Mouse (Mus musculus) frontal cortex, postnatal 25 days (tissue): ENCODE measurements around the gene Uhrf2.

Source experiments
- DNase-seq, 2 experiments: peaks; one replicate each; pipeline ENCODE4 v3.0.0; 2022; ENCODE audit warnings: low spot score in 2 of 2

Uhrf2 gene

DNA sequence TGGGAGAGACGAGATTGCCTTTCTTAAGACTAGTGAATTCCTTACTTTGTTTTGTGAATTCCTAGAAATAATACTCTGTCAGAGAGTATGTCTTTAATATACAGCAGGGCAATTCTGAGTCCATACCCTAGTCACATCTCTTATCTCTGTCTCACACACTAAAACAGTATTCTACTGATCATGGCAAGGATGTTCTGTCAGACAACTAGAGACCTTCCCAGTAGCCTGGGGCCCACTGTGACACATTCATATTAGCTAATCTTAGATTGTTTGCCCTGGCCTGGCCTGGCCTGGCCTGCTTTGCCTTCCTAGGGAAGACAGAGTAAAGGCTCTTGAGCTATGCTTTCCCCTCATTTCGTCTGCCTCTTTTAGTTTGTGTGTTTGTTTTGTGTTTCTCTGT is 20.3 kb downstream of the Uhrf2 start:
- no peak for DNase-seq

GRCm38 (mm10) chr19:30051479-30051878 is 21.2 kb downstream of the Uhrf2 start:
- DNase-seq = no peak

- DNase-seq = no peak
These were observed 23.9 kb downstream of the Uhrf2 start for GRCm38 (mm10) chr19:30054218-30054617.

DNA sequence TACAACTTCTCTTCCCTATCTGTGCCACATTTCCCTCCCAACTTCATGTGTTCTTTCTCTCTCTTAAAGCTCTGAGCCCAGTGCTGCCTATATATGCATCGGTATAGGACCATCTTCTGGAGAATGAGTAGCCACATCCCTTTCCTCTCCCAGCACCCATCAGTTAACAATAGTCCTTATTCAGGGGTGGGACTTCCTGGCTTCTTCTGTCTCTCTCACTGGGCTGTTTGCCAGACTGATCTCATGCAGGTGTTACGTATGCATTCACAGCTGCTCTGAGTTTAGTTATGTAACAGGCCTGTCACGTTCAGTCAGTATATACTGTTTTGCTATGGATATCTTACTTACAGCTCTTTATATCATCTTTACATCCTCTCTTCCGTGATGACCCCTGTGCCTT is 35.5 kb downstream of the Uhrf2 start:
- DNase-seq = no peak

DNA sequence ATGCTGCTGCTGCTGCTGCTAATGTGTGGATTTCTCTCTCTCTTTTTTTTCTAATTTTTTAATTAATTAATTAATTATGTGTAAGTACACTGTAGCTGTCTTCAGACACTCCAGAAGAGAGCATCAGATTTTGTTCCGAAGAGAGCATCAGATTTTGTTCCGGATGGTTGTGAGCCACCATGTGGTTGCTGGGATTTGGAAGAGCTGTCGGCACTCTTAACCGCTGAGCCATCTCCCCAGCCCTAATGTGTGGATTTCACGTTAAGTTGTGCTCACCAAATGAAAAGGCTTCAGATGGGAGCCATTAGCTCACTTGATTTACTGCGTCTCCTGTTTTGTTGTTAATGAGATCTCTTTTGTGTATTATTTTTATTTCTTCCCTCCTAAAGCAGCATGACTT is 59.9 kb downstream of the Uhrf2 start:
- DNase-seq = no peak

DNA sequence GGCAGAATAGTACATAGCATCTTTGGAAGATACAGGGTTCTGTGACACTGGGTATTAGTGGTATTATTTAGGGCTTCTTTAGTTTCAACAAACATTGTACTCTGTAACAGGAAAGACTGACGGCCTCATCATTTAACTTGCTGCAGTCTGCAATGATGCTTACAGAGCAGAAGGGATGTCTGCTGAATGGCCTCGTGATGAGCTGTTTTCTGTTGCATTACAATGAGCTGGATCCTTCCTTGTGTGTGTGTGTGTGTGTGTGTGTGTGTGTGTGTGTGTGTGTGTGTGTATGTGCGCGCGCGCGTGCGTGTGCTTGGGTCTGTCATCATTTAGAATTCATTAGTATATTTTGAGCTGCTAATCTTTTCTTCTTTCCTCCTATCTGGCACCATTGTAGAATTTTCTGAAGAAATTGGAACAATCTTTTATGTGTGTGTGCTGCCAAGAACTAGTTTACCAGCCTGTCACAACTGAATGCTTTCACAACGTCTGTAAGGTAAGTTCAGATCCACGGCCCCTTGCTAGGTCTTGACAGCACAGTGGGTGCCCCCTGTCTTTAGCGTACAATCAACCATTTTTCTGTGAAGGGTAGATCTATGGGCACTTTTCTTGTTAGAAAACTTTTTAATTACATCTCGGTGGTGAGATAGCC is 61.5 kb downstream of the Uhrf2 start:
- DNase-seq = no peak

- no peak for DNase-seq
These were observed 65.9 kb downstream of the Uhrf2 start for GRCm38 (mm10) chr19:30096186-30096585.

DNA sequence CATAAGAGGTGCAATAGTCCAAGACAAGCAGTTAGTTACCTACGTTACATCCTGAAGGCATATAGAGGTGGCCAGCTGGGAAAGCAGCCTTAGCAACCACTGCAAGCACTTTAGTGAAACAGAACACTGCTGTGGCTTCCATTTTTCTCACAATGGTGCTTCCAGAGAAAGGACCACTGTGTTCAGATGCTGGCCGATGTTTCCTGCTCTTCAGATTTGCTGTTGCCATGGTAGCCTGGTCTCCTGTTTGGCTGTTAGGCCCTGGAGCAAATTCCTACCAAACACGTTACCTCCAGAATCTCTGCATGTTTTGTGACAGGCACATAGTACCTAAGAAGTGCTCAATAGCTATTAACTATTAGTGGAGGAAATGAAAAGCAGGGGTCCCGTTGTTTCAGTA is 66.7 kb downstream of the Uhrf2 start:
- DNase-seq = no peak

DNA sequence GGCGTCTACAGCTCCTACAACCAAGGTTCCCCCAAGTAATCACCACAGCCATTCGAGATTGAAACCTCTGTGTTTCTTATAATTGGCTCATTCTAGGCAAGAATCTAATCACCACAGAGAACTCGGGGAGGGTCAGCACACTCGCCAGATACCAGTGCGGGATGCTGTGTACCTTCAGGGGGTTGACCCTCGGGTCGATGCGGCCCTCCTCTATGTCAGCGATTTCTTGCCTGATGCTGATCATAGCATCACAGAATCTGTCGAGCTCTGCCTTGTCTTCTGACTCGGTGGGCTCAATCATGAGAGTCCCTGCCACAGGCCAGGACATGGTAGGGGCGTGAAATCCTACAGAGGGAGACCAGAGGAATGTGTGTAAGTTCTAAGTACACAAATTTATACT is 70.3 kb downstream of the Uhrf2 start:
- no peak for DNase-seq

DNA sequence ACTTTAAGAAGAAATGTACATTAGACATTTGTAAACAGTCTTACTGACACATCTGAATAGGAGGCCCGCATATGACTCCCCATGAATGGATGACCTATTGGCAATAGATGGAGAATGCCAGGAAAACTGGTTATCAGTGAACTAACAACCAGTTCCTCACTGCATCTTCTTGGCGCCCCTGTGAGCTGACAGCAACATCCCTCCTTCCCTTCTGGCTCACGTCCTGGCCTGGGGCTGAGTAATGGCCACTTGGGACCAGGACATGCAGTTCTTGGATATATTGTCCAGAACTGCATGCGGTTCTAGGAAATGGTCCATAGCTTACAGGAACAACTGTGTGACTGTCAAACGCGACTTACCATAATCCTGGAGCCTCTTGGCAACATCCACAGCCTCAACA is 72.3 kb downstream of the Uhrf2 start:
- no peak for DNase-seq

DNA sequence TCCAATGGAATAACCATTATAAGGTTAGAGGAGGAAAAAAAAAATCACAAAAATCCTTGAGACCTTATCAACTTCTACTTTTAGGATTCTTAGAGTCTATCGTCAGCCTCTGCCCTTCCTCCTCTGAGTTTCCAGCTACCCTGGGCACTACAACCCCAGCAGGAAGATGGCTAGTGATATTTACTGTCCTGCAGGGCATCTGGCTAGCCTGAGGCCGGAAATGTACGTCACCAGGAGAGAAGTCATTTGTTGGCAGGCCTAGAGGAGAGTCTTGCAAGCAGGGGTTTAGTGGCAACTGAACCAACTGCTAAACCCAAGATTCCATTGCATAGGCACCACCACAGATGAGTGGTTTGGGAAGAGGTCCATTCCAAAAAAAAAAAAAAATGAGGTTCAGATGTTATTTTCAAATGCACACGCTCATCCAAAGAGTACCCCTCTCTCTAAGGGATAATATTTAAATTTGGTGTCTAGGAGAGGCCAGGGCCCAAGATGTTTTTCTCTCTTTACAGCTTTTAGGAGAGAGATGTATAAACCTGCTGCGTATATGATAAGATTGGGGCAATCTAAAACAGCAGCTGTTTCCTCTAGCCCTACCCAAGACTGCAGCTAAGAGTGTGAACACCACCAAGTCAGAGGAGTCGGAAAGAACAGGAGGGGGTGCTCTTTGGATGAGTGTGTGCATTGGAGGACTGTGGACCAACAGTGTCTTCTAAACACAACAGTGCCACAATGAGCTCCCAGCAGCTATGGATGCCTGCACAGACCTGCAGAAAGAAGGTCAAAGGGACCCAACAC is 74.9 kb downstream of the Uhrf2 start:
- no peak for DNase-seq

DNA sequence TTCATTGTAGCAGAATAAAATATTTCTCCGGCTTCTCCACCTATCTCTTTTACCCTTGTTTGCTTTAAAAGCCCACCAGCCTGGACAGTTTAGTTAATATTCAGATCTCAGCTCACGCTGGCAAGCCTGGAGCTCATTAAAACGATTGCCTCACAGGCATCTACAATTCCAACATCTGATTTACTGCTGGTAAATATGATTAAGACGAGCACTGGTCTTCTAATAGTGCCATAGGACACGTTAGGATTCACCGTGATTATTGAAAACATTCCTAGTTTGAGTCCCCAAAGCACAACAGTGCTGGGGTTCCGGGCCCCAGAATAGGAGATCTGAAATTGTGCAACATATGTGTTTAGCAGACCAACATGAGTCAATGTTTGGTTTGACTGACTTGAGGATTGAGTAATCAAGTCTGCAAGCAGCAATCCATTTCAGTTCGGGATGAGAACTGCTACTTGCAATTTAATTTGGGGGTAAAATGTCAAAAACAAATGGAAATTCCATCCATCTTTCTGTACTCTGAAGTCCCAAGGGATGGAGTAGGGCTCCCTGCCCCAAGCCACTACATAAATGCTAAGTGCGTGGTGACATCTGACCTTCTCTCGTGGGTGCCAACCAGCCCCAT is 77.0 kb downstream of the Uhrf2 start:
- no peak for DNase-seq

GRCm38 (mm10) chr19:30108616-30109015 is 78.3 kb downstream of the Uhrf2 start:
- no peak for DNase-seq

- DNase-seq = no peak
These were observed 78.8 kb downstream of the Uhrf2 start for GRCm38 (mm10) chr19:30109122-30109521.

GRCm38 (mm10) chr19:30111421-30111820 is 81.1 kb downstream of the Uhrf2 start:
- no peak for DNase-seq

GRCm38 (mm10) chr19:30112961-30113688 is 82.8 kb downstream of the Uhrf2 start:
- DNase-seq = no peak

GRCm38 (mm10) chr19:30114919-30115441 is 84.7 kb downstream of the Uhrf2 start:
- no peak for DNase-seq

DNA sequence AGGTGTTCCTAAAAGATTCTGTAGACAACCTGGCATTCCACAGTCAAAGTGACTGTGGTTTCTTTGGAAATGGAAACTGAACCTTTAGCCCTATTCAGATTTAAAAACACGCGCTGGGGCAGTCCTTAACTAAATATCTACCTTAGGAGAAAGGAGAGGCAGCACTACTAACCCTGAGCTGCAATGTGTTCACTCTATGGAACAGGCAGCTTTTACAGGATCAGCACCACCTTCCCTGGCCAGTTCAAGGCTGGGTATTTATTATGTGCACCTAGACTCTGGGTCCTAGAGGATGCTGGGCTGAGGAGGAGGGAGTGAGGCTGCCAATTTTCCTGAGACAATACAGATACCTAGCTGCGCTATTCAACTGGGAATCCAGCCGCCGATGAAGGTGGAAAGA is 85.3 kb downstream of the Uhrf2 start:
- no peak for DNase-seq

- DNase-seq = no peak
These were observed 86.9 kb downstream of the Uhrf2 start for GRCm38 (mm10) chr19:30117241-30117640.

GRCm38 (mm10) chr19:30117775-30118174 is 87.5 kb downstream of the Uhrf2 start:
- DNase-seq = peak in 1 of 2 experiments; percentile 33

DNA sequence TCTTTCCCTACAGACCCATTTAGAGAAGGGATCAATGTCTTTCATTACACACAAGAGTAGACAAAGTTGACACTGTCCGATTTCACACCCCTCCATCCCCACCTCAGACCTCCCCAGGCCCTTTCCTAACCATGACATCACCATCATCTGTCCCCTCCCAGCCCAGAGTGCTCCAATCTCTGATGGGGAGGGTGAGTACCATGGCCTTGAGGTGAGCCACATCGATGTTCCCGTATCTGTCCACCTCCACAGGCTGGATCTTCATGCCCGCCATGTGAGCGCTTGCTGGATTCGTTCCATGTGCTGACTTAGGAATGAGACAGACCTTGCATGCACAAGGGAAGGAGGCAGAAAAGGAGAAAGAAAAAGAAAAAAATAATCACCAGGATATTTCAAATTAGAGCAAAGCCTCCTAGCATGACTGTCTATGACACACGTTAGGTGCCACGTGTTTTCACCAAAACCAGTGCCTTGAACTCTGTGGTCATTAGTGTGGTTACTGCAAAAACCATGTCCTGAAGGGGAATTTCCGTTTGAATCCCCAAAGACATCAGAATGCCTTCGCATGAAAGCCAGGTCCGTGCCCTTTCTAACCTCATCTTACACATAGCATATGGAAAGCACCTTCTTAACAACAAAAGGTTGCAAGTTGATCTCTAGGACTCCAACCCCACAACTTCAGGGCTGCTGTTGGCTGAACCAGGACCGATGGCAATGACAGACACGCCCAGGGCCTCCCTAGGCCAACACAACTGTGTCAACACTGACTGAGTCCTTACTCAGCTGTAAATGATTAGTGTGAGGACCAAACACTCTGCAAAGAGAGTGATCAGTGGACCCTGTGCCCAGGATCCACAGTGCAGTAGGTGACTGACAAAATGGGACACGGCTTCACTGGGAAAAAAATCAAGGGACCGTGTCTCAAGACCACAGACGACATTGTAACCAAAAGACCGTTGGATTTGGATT is 88.3 kb downstream of the Uhrf2 start:
- no peak for DNase-seq
